Mouse (Mus musculus) heart, postnatal 0 days (tissue): ENCODE data around the gene Elk3.

ENCODE experiments used
- CTCF ChIP-seq: IDR thresholded peaks from 2 replicates; pipeline ENCODE4 v1.5.1; 2016; ENCODE audit warnings: antibody characterized with exemption, control low read depth, low read depth
- EP300 ChIP-seq: IDR thresholded peaks from 2 replicates; pipeline ENCODE4 v1.6.1; 2016; ENCODE audit warnings: antibody characterized with exemption, low read depth

GRCm38 (mm10) chr10:93325369-93325768 lies 14.4 kb upstream of the Elk3 start:
- no peak for TF ChIP-seq CTCF
- TF ChIP-seq EP300: no peak
